ENCODE assay signal across 8 mouse cellular contexts in the genomic region with DNA sequence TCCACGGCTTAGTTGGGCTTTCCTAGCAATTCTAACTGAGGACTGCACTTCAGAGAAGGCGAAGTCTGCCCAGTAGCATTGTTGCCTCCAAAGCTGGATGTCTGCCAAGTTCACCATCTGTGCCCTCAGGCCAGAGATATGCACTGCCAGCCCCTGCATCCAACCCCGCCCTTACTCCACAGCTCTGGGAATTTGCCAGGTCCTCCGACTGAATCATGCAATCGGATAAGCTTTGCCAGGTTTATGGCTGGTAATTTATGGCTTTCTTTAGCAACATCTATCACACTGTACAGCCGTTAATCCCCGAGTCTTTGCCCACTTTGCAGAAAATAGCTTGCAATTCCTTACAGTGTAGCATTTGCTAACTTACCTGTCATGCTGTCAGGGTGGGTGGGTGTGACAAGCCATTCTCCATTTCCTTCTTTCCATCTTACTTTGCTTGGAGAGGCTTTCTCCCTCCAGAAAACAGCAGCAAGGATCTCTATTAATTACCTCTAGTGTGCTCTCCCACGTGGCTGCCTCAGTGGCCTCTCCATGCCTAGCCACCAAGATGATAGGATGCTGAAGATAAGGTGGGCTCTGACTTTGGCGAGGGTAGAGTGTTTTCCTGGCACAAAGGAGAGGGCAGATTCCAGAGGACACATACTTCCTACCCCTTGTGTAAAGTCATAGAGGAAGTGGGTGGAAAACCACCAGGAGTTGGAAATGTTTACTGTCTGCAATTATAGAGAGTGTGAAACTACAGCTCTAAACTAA.
A peak's percentile ranks its signal among the peaks of the same experiment; 100 is the strongest.
DNase-seq lines count a peak whose midpoint lies in the region; ATAC-seq lines count a peak whose summit lies in the region.

No protein-coding gene starts in this region.

- H3K9ac ChIP-seq in midbrain, embryonic 13.5 days (replicated peaks), result no peak overlapping the region
- no peak overlapping the region for H3K9ac ChIP-seq in lung, embryonic 16.5 days (ENCODE audit: low read length)

- H3K9me3 ChIP-seq in midbrain, embryonic 13.5 days, result no peaks in the 10 kb centered on the region
- no peaks in the 10 kb centered on the region for H3K9me3 ChIP-seq in midbrain, embryonic 10.5 days (replicated peaks)
- no peaks in the 10 kb centered on the region for H3K9me3 ChIP-seq in lung, embryonic 16.5 days (ENCODE audit: control insufficient read depth, low read length)

- ATAC-seq in midbrain, embryonic 13.5 days, result peak; percentile 91
- peak; percentile 62 for ATAC-seq in granulocyte monocyte progenitor cell, adult 5-6 weeks (replicated peaks; ENCODE audit: poor library complexity, severe bottlenecking)
- peak; percentile 92 for ATAC-seq in lung, embryonic 16.5 days (ENCODE audit: low read depth)

- 57% methylated on average over 9 of the region's 9 CpGs for WGBS in midbrain, embryonic 13.5 days
- WGBS in midbrain, embryonic 10.5 days, result 83% methylated on average over 9 of the region's 9 CpGs
- 19% methylated on average over 9 of the region's 9 CpGs for WGBS in lung, embryonic 16.5 days

- no peak overlapping the region for H3K4me2 ChIP-seq in midbrain, embryonic 13.5 days (replicated peaks)
- no peak overlapping the region for H3K4me2 ChIP-seq in lung, embryonic 16.5 days (ENCODE audit: low read depth, low read length)

- peak overlapping the region; percentile 52 for H3K27ac ChIP-seq in midbrain, embryonic 13.5 days
- H3K27ac ChIP-seq in midbrain, embryonic 10.5 days (replicated peaks), result no peak overlapping the region
- H3K27ac ChIP-seq in lung, embryonic 16.5 days (ENCODE audit: low read length), result no peak overlapping the region

- peaks cover 47% of the 10 kb centered on the region for H3K4me1 ChIP-seq in midbrain, embryonic 13.5 days (replicated peaks)
- peaks cover 21% of the 10 kb centered on the region for H3K4me1 ChIP-seq in midbrain, embryonic 10.5 days
- H3K4me1 ChIP-seq in lung, embryonic 16.5 days (replicated peaks; ENCODE audit: control insufficient read depth, insufficient read depth, low read length), result no peaks in the 10 kb centered on the region; the same call in 1 of the 2 replicates

- no peaks in the 10 kb centered on the region for H3K27me3 ChIP-seq in midbrain, embryonic 13.5 days
- H3K27me3 ChIP-seq in midbrain, embryonic 10.5 days (ENCODE audit: low read depth, poor library complexity, severe bottlenecking), result no peaks in the 10 kb centered on the region
- H3K27me3 ChIP-seq in lung, embryonic 16.5 days (ENCODE audit: control insufficient read depth, insufficient read depth, low read depth, low read length), result no peaks in the 10 kb centered on the region

- H3K36me3 ChIP-seq in midbrain, embryonic 13.5 days, result no peaks in the 10 kb centered on the region
- H3K36me3 ChIP-seq in midbrain, embryonic 10.5 days, result no peaks in the 10 kb centered on the region
- no peaks in the 10 kb centered on the region for H3K36me3 ChIP-seq in lung, embryonic 16.5 days (ENCODE audit: control insufficient read depth, insufficient read depth, low read length)

- no peak overlapping the region for H3K4me3 ChIP-seq in midbrain, embryonic 13.5 days (replicated peaks)
- H3K4me3 ChIP-seq in midbrain, embryonic 10.5 days, result no peak overlapping the region
- no peak overlapping the region for H3K4me3 ChIP-seq in lung, embryonic 16.5 days (ENCODE audit: low read length)

- DNase-seq in midbrain, embryonic 10.5 days (ENCODE audit: low spot score), result no peak
- DNase-seq in cerebellum, postnatal 25 days, result peak; percentile 97 to 99
- peak; percentile 40 to 44 for DNase-seq in kidney, postnatal 25 days
- DNase-seq in skeletal muscle tissue, adult 2 months (ENCODE audit: low read depth, low spot score), result peak; percentile 52
- DNase-seq in yolk sac, embryonic 10.5 days (ENCODE audit: low spot score), result no peak

Comparison
In these comparisons a context has a peak if more than half of its experiments do, and no peak if none do; other contexts are left out.
1. DNase-seq: peak in cerebellum, postnatal 25 days (2 of 2), kidney, postnatal 25 days (2 of 2) and skeletal muscle tissue, adult 2 months (single experiment); none in midbrain, embryonic 10.5 days (single experiment) and yolk sac, embryonic 10.5 days (single experiment).
2. Peak in every context shown above with its lines, with median percentiles within 50 percentile points of each other: ATAC-seq.